Comparison of ENCODE assay signal across 9 mouse cellular contexts in genomic region chr2:6074891-6075529, GRCm38 (mm10). TPM values are rescaled to one million over a fixed set of nuclear protein-coding genes. Genes with fewer than 3 reads are reported as not detected.
DNase-seq lines count a peak whose midpoint lies in the region; ATAC-seq lines count a peak whose summit lies in the region.
"Had no signal": no experiment of that assay in that cellular context is flagged by ENCODE, and none has a peak within 500 bp of the region (broad histone marks: within the 10 kb centered on the region; RNA-seq: fewer than 3 reads in every experiment).

No protein-coding gene starts in this region.

- H3K36me3 ChIP-seq in heart, embryonic 16.5 days (ENCODE audit: control insufficient read depth, insufficient read depth), result no peaks in the 10 kb centered on the region
- H3K36me3 ChIP-seq in limb, embryonic 15.5 days, result no peaks in the 10 kb centered on the region
- H3K36me3 ChIP-seq in midbrain, embryonic 10.5 days, result no peaks in the 10 kb centered on the region

- peak overlapping the region; percentile 76 for H3K27ac ChIP-seq in heart, embryonic 16.5 days (ENCODE audit: low read length)
- 0 out of 2 replicates have a peak overlapping the region, but pooled peaks have one; percentile 27 for H3K27ac ChIP-seq in limb, embryonic 15.5 days
- H3K27ac ChIP-seq in midbrain, embryonic 10.5 days (replicated peaks), result no peak overlapping the region

- 37% methylated on average over 10 of the region's 10 CpGs for WGBS in heart, embryonic 16.5 days
- 37% methylated on average over 10 of the region's 10 CpGs for WGBS in limb, embryonic 15.5 days
- 82% methylated on average over 10 of the region's 10 CpGs for WGBS in midbrain, embryonic 10.5 days

- no peak overlapping the region for H3K4me2 ChIP-seq in heart, embryonic 16.5 days (ENCODE audit: low read depth, low read length)
- H3K4me2 ChIP-seq in limb, embryonic 15.5 days, result no peak overlapping the region

- peak; percentile 89 for DNase-seq in ES-CJ7 (ENCODE audit: low read depth, low spot score)
- peak; percentile 66 to 67 for DNase-seq in adrenal gland, adult 18-20 months (ENCODE audit: low spot score in 2 of 2)
- no peak for DNase-seq in right cerebral cortex, postnatal 4 days
- DNase-seq in frontal cortex, postnatal 10 days (ENCODE audit: low spot score in 2 of 2), result no peak
- no peak for DNase-seq in midbrain, embryonic 10.5 days (ENCODE audit: low spot score)
- no peak for DNase-seq in right cerebral cortex, postnatal 14 days

- peaks cover 17% of the 10 kb centered on the region for H3K4me1 ChIP-seq in heart, embryonic 16.5 days (ENCODE audit: control insufficient read depth, insufficient read depth, low read length)
- H3K4me1 ChIP-seq in limb, embryonic 15.5 days, result peaks cover 11% of the 10 kb centered on the region
- H3K4me1 ChIP-seq in midbrain, embryonic 10.5 days, result peaks cover 14% of the 10 kb centered on the region

- no peaks in the 10 kb centered on the region for H3K27me3 ChIP-seq in heart, embryonic 16.5 days (ENCODE audit: control insufficient read depth, insufficient read depth, low read length)
- H3K27me3 ChIP-seq in limb, embryonic 15.5 days, result no peaks in the 10 kb centered on the region
- H3K27me3 ChIP-seq in midbrain, embryonic 10.5 days (ENCODE audit: low read depth, poor library complexity, severe bottlenecking), result peaks cover 4% of the 10 kb centered on the region; the same call in 1 of the 2 replicates

- no peak overlapping the region for H3K4me3 ChIP-seq in heart, embryonic 16.5 days (ENCODE audit: low read length)
- H3K4me3 ChIP-seq in limb, embryonic 15.5 days, result no peak overlapping the region
- no peak overlapping the region for H3K4me3 ChIP-seq in midbrain, embryonic 10.5 days
- H3K4me3 ChIP-seq: megakaryocyte, embryonic 14.5 days had no signal

- H3K9me3 ChIP-seq in heart, embryonic 16.5 days (replicated peaks; ENCODE audit: control insufficient read depth, low read length), result no peaks in the 10 kb centered on the region
- H3K9me3 ChIP-seq in limb, embryonic 15.5 days, result no peaks in the 10 kb centered on the region
- no peaks in the 10 kb centered on the region for H3K9me3 ChIP-seq in midbrain, embryonic 10.5 days (replicated peaks)

- ATAC-seq in heart, embryonic 16.5 days (replicated peaks; ENCODE audit: extremely low read depth, insufficient read depth, low FRiP score), result peak; percentile 78
- 0 out of 2 replicates have a peak, but pooled peaks have one; percentile 58 for ATAC-seq in limb, embryonic 15.5 days (ENCODE audit: insufficient number of reproducible peaks, low FRiP score, low TSS enrichment, low read depth)

- H3K9ac ChIP-seq in heart, embryonic 16.5 days (ENCODE audit: low read length), result no peak overlapping the region
- H3K9ac ChIP-seq in limb, embryonic 15.5 days, result no peak overlapping the region

RNA-seq across cellular contexts. Expression of gene Proser2, which starts 55.0 kb away (rescaled TPM):
- 10 to 100 TPM; 14.0 to 21.6 TPM for total RNA-seq in adrenal gland, adult 18-20 months (2021)
- 18.1 and 18.3 TPM in 2 replicates for polyA plus RNA-seq in heart, embryonic 16.5 days (2015; fragmentation: Nextera tagmentation; extraction: Ambion mirVana)
- 17.5 and 18.5 TPM in 2 replicates for polyA plus RNA-seq in limb, embryonic 15.5 days (2015; fragmentation: Nextera tagmentation; extraction: Ambion mirVana)
- polyA plus RNA-seq in midbrain, embryonic 10.5 days (2016; fragmentation: Nextera tagmentation; extraction: Ambion mirVana), result 3.2 and 3.3 TPM in 2 replicates

Comparison
In these comparisons a context has a peak if more than half of its experiments do, and no peak if none do; other contexts are left out.
1. DNase-seq: peak in ES-CJ7 (single experiment) and adrenal gland, adult 18-20 months (2 of 2); none in right cerebral cortex, postnatal 4 days (single experiment), frontal cortex, postnatal 10 days (0 of 2), midbrain, embryonic 10.5 days (single experiment) and right cerebral cortex, postnatal 14 days (single experiment).